Mouse (Mus musculus): Measurements from ENCODE around the gene Pard3. TPM values are rescaled to one million over a fixed set of nuclear protein-coding genes. Genes with fewer than 3 reads are reported as not detected.

The Pard3 gene
- polyA plus RNA-seq, 1 experiment, result not detected

DNA sequence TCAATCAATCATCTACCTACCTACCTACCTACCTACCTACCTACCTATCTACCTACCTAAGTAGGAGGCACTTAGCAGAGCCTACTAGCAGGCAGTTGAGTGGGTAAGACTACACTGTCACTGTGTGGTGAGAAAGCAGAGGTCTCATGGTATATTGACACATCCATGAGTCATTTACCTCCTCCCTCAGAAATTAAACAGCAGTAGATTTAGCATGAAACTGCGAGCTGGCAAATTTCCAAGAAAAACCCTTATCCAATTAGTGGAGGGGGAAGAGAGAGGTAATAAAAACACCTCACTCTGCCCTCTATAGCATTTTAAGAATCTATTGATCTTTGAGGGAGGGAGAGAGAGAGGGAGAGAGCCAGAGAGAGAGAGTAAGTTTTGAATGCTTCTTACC lies 245.7 kb downstream of the Pard3 start:
- no peak for TF ChIP-seq CTCF (IDR thresholded peaks at IDR 0.05; ENCODE audit: insufficient read depth, low read depth, low read length)
- TF ChIP-seq POLR2A (IDR thresholded peaks at IDR 0.05; ENCODE audit: insufficient read depth, low read depth, low read length), result no peak
- Histone ChIP-seq H3K27ac (ENCODE audit: insufficient read depth, low read depth, low read length) (no peak overlapping the region), H3K4me3 (ENCODE audit: insufficient read depth, low read depth, low read length) (no peak overlapping the region), H3K4me1 (ENCODE audit: control insufficient read depth, insufficient read depth, low read length) (no peaks in the 10 kb centered on the region)
- WGBS, result 68% methylated on average over 1 of the region's 1 CpGs

DNA sequence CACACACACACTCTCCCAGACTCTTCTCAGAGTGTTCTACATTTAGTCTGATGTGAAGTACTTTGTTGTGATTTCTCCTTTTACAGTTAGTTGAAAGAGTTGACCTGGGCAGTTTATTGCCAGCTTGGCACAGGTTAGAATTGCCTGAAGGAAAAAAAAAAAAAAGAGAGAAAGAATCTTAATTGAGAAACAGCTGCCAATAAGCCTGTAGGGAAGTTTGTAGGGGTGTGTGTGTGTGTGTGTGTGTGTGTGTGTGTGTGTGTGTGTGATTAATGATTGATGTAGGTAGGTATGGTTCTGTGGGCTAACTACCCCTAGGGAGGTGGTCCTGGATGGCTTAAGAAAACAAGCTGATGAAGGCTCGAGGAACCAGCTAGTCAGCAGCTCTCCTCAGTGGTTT lies 252.1 kb downstream of the Pard3 start:
- no peaks in the 10 kb centered on the region for H3K4me1 ChIP-seq (ENCODE audit: control insufficient read depth, insufficient read depth, low read length)
- no peak for TF ChIP-seq POLR2A (IDR thresholded peaks at IDR 0.05; ENCODE audit: insufficient read depth, low read depth, low read length)
- no peak for TF ChIP-seq CTCF (IDR thresholded peaks at IDR 0.05; ENCODE audit: insufficient read depth, low read depth, low read length)
- no peak overlapping the region for H3K27ac ChIP-seq (ENCODE audit: insufficient read depth, low read depth, low read length)
- 38% methylated on average over 1 of the region's 1 CpGs for WGBS
- no peak overlapping the region for H3K4me3 ChIP-seq (ENCODE audit: insufficient read depth, low read depth, low read length)

GRCm38 (mm10) chr8:127317914-127318313 lies 254.2 kb downstream of the Pard3 start:
- Histone ChIP-seq H3K4me3 (ENCODE audit: insufficient read depth, low read depth, low read length) (no peak overlapping the region), H3K27ac (ENCODE audit: insufficient read depth, low read depth, low read length) (no peak overlapping the region), H3K4me1 (ENCODE audit: control insufficient read depth, insufficient read depth, low read length) (no peaks in the 10 kb centered on the region)
- WGBS, result 89% methylated on average over 1 of the region's 1 CpGs
- no peak for TF ChIP-seq CTCF (IDR thresholded peaks at IDR 0.05; ENCODE audit: insufficient read depth, low read depth, low read length)
- TF ChIP-seq POLR2A (IDR thresholded peaks at IDR 0.05; ENCODE audit: insufficient read depth, low read depth, low read length), result no peak

DNA sequence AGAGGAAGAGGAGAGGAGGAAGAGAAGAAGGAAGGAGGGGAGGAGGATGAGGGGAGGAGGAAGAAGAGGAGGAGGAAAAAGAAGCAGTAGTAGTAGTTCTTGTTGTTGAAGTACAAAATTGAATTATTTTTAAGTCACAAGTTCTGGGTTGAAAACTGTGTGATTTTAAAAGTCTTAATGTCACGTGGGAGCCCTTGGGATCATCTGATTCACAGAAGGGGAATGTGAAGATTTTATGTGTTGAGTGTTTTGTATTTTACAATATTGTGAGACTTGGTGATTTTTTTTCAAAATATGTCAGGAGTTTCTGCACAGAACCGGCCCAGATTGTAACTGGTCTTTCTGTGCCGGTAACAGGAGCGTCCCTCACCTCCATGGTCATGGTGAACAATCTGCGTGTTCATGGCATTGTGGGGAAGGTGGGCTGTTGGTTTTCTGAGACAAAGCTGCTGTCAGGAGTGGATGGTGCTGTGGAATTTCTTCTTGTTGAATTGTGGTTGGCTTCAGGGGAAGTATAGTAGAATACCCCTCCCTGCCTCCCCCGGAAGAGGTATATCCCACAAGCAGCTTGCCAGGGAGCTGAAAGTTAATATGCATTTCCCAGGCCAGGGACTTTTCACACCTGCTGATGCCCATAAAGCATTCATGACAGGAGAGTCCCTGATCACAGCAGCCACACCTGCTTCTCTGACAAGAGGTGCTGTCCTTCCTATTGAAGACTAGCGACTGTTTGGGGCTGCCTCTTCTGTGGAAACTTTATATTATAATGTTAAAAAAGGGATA lies 254.9 kb downstream of the Pard3 start:
- H3K4me1 ChIP-seq (ENCODE audit: control insufficient read depth, insufficient read depth, low read length), result no peaks in the 10 kb centered on the region
- 91% methylated on average over 7 of the region's 7 CpGs for WGBS
- no peak overlapping the region for H3K27ac ChIP-seq (ENCODE audit: insufficient read depth, low read depth, low read length)
- TF ChIP-seq POLR2A (IDR thresholded peaks at IDR 0.05; ENCODE audit: insufficient read depth, low read depth, low read length) (no peak), CTCF (IDR thresholded peaks at IDR 0.05; ENCODE audit: insufficient read depth, low read depth, low read length) (no peak)
- H3K4me3 ChIP-seq (ENCODE audit: insufficient read depth, low read depth, low read length), result no peak overlapping the region

DNA sequence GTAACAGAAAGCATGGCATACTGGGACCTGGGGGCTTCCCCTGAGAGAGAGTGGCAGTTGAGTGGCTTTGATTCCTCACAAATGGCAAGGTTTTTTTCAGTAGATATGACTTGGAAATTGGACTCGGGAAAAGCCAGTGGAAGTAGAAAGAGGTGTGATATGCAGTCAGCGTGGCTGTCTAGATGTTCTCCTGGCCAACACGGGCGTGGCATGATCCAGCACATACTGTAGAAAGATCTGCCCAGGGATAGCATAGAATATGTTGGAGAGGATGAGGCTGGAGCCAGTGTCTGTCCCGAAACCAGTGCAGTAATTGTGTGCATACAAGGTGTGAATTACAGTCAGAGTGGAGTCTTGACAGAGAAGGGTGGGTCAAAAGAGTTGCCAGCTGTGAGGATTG lies 257.2 kb downstream of the Pard3 start:
- H3K4me3 ChIP-seq (ENCODE audit: insufficient read depth, low read depth, low read length), result no peak overlapping the region
- TF ChIP-seq CTCF (IDR thresholded peaks at IDR 0.05; ENCODE audit: insufficient read depth, low read depth, low read length) (no peak), POLR2A (IDR thresholded peaks at IDR 0.05; ENCODE audit: insufficient read depth, low read depth, low read length) (no peak)
- WGBS, result 95% methylated on average over 5 of the region's 5 CpGs
- H3K4me1 ChIP-seq (ENCODE audit: control insufficient read depth, insufficient read depth, low read length), result no peaks in the 10 kb centered on the region
- no peak overlapping the region for H3K27ac ChIP-seq (ENCODE audit: insufficient read depth, low read depth, low read length)

DNA sequence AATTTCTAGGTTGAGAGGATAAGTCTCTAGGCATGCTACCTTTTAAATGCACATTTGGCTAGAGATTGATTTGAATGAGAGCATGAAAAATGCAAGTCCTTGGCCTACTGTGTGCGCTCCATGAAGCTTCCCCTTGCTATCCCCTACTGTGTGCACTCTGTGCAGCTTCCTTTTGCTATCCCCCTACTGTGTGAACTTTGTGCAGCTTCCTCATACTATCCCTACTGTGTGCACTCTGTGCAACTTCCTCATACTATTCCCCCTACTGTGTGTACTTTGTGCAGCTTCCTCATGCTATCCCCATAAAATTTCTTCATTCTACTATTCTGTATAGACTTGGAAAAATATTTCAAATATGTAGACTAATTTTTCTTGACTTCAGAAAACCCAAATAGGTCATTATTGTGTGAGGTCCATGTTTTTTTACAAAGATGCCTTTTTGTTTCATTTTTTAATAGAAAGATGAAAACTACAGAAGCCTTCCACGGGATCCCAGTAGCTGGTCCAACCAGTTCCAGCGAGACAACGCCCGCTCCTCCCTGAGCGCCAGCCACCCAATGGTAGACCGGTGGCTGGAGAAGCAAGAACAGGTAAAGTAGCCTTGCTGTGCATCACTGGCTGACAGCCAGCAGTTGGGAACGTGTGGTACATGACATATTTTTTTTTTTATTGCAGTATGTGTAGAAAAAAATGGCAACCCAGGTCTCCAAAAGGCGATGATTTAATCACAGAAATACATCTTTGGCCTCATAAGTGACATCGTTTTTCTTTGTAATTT lies 260.1 kb downstream of the Pard3 start:
- no peaks in the 10 kb centered on the region for H3K4me1 ChIP-seq (ENCODE audit: control insufficient read depth, insufficient read depth, low read length)
- no peak overlapping the region for H3K27ac ChIP-seq (ENCODE audit: insufficient read depth, low read depth, low read length)
- TF ChIP-seq POLR2A (IDR thresholded peaks at IDR 0.05; ENCODE audit: insufficient read depth, low read depth, low read length), result no peak
- no peak for TF ChIP-seq CTCF (IDR thresholded peaks at IDR 0.05; ENCODE audit: insufficient read depth, low read depth, low read length)
- H3K4me3 ChIP-seq (ENCODE audit: insufficient read depth, low read depth, low read length), result no peak overlapping the region
- WGBS, result 96% methylated on average over 10 of the region's 10 CpGs

- 69% methylated on average over 3 of the region's 3 CpGs for WGBS
- no peak overlapping the region for H3K27ac ChIP-seq (ENCODE audit: insufficient read depth, low read depth, low read length)
- TF ChIP-seq CTCF (IDR thresholded peaks at IDR 0.05; ENCODE audit: insufficient read depth, low read depth, low read length) (no peak), POLR2A (IDR thresholded peaks at IDR 0.05; ENCODE audit: insufficient read depth, low read depth, low read length) (no peak)
- H3K4me1 ChIP-seq (ENCODE audit: control insufficient read depth, insufficient read depth, low read length), result no peaks in the 10 kb centered on the region
- no peak overlapping the region for H3K4me3 ChIP-seq (ENCODE audit: insufficient read depth, low read depth, low read length)
Observed at GRCm38 (mm10) chr8:127324836-127325570, 261.3 kb downstream of the Pard3 start.

GRCm38 (mm10) chr8:127325749-127326148 lies 262.1 kb downstream of the Pard3 start:
- TF ChIP-seq CTCF (IDR thresholded peaks at IDR 0.05; ENCODE audit: insufficient read depth, low read depth, low read length) (no peak), POLR2A (IDR thresholded peaks at IDR 0.05; ENCODE audit: insufficient read depth, low read depth, low read length) (no peak)
- H3K4me1 ChIP-seq (ENCODE audit: control insufficient read depth, insufficient read depth, low read length), result peaks cover 4% of the 10 kb centered on the region; the same call in 1 of the 2 replicates
- WGBS, result 78% methylated on average over 5 of the region's 5 CpGs
- no peak overlapping the region for H3K4me3 ChIP-seq (ENCODE audit: insufficient read depth, low read depth, low read length)
- no peak overlapping the region for H3K27ac ChIP-seq (ENCODE audit: insufficient read depth, low read depth, low read length)
